Mouse (Mus musculus): ENCODE measurements around the gene Scn3a. TPM values are rescaled to one million over a fixed set of nuclear protein-coding genes. Genes with fewer than 3 reads are reported as not detected.
A peak's percentile ranks its signal among the peaks of the same experiment; 100 is the strongest.

Gene Scn3a
- polyA plus RNA-seq (2012; rRNA removed) (0.01 and 0.04 TPM in 2 replicates), polyA plus RNA-seq (2014; fragmentation: Nextera tagmentation; extraction: Ambion mirVana) (0.01 TPM in 2 replicates)

- TF ChIP-seq CTCF (IDR thresholded peaks at IDR 0.05; ENCODE audit: low read depth) = peak; percentile 62
- TF ChIP-seq EP300 (IDR thresholded peaks at IDR 0.05; ENCODE audit: low read depth) = no peak
- 26% methylated on average over 16 of the region's 16 CpGs for WGBS (ENCODE audit: insufficient replicate concordance)
- Histone ChIP-seq H3K4me1 (replicated peaks; ENCODE audit: control insufficient read depth in 2 of 2, insufficient read depth in 2 of 2, low read length in 1 of 2) (no peaks in the 10 kb centered on the region), H3K27ac (no peak within 1 kb of the TSS), H3K4me2 (ENCODE audit: low read depth) (no peak within 1 kb of the TSS), H3K4me3 (ENCODE audit: insufficient read depth in 1 of 2, low read depth in 2 of 2, low read length in 2 of 2) (no peak within 1 kb of the TSS), H3K36me3 (replicated peaks; ENCODE audit: control insufficient read depth, insufficient read depth, low read depth) (no peaks in the 10 kb centered on the region), H3K27me3 (ENCODE audit: control insufficient read depth, insufficient read depth, low read length) (no peaks in the 10 kb centered on the region), H3K9me3 (ENCODE audit: control insufficient read depth, low read length) (no peaks in the 10 kb centered on the region), H3K9ac (replicated peaks) (no peak within 1 kb of the TSS)
- no peak for ATAC-seq (ENCODE audit: insufficient read depth)
- no peak for DNase-seq (ENCODE audit: low read depth in 3 of 3, low spot score in 3 of 3)
Measured at GRCm38 (mm10) chr2:65566793-65567787, at the start of gene Scn3a. Gene Scn3a, minus strand, starts transcription at chr2:65567627.

GRCm38 (mm10) chr2:65611887-65612286, 44.5 kb upstream of the Scn3a start:
- Histone ChIP-seq H3K27me3 (ENCODE audit: control insufficient read depth, insufficient read depth, low read length) (no peaks in the 10 kb centered on the region), H3K9ac (replicated peaks) (no peak overlapping the region), H3K27ac (no peak overlapping the region), H3K36me3 (replicated peaks; ENCODE audit: control insufficient read depth, insufficient read depth, low read depth) (no peaks in the 10 kb centered on the region), H3K4me1 (replicated peaks; ENCODE audit: control insufficient read depth in 2 of 2, insufficient read depth in 2 of 2, low read length in 1 of 2) (no peaks in the 10 kb centered on the region), H3K9me3 (ENCODE audit: control insufficient read depth, low read length) (no peaks in the 10 kb centered on the region), H3K4me2 (ENCODE audit: low read depth) (no peak overlapping the region), H3K4me3 (ENCODE audit: insufficient read depth in 1 of 2, low read depth in 2 of 2, low read length in 2 of 2) (no peak overlapping the region)
- TF ChIP-seq EP300 (IDR thresholded peaks at IDR 0.05; ENCODE audit: low read depth) = no peak
- TF ChIP-seq CTCF (IDR thresholded peaks at IDR 0.05; ENCODE audit: low read depth) = no peak
- 60% methylated on average over 4 of the region's 4 CpGs for WGBS (ENCODE audit: insufficient replicate concordance)
- ATAC-seq (ENCODE audit: insufficient read depth) (no peak), DNase-seq (ENCODE audit: low read depth in 3 of 3, low spot score in 3 of 3) (no peak)

- DNase-seq (ENCODE audit: low read depth in 3 of 3, low spot score in 3 of 3) = no peak
Measured at GRCm38 (mm10) chr2:65607813-65608212, 40.4 kb upstream of the Scn3a start.

GRCm38 (mm10) chr2:65587679-65588078, 20.3 kb upstream of the Scn3a start:
- Histone ChIP-seq H3K9me3 (ENCODE audit: control insufficient read depth, low read length) (no peaks in the 10 kb centered on the region), H3K4me3 (ENCODE audit: insufficient read depth in 1 of 2, low read depth in 2 of 2, low read length in 2 of 2) (no peak overlapping the region), H3K27me3 (ENCODE audit: control insufficient read depth, insufficient read depth, low read length) (no peaks in the 10 kb centered on the region), H3K4me1 (replicated peaks; ENCODE audit: control insufficient read depth in 2 of 2, insufficient read depth in 2 of 2, low read length in 1 of 2) (no peaks in the 10 kb centered on the region), H3K27ac (no peak overlapping the region), H3K36me3 (replicated peaks; ENCODE audit: control insufficient read depth, insufficient read depth, low read depth) (no peaks in the 10 kb centered on the region), H3K9ac (replicated peaks) (no peak overlapping the region), H3K4me2 (ENCODE audit: low read depth) (no peak overlapping the region)
- DNase-seq (ENCODE audit: low read depth in 3 of 3, low spot score in 3 of 3) (no peak), ATAC-seq (ENCODE audit: insufficient read depth) (no peak)
- WGBS (ENCODE audit: insufficient replicate concordance) = 56% methylated on average over 5 of the region's 5 CpGs
- no peak for TF ChIP-seq EP300 (IDR thresholded peaks at IDR 0.05; ENCODE audit: low read depth)
- no peak for TF ChIP-seq CTCF (IDR thresholded peaks at IDR 0.05; ENCODE audit: low read depth)

More at GRCm38 (mm10) chr2:65607813-65608212, 40.4 kb upstream of the Scn3a start:
- Histone ChIP-seq H3K27ac (no peak overlapping the region), H3K36me3 (replicated peaks; ENCODE audit: control insufficient read depth, insufficient read depth, low read depth) (no peaks in the 10 kb centered on the region), H3K4me1 (replicated peaks; ENCODE audit: control insufficient read depth in 2 of 2, insufficient read depth in 2 of 2, low read length in 1 of 2) (no peaks in the 10 kb centered on the region), H3K9me3 (ENCODE audit: control insufficient read depth, low read length) (no peaks in the 10 kb centered on the region), H3K4me3 (ENCODE audit: insufficient read depth in 1 of 2, low read depth in 2 of 2, low read length in 2 of 2) (no peak overlapping the region), H3K27me3 (ENCODE audit: control insufficient read depth, insufficient read depth, low read length) (no peaks in the 10 kb centered on the region), H3K9ac (replicated peaks) (no peak overlapping the region), H3K4me2 (ENCODE audit: low read depth) (no peak overlapping the region)
- no peak for ATAC-seq (ENCODE audit: insufficient read depth)
- no peak for TF ChIP-seq EP300 (IDR thresholded peaks at IDR 0.05; ENCODE audit: low read depth)
- TF ChIP-seq CTCF (IDR thresholded peaks at IDR 0.05; ENCODE audit: low read depth) = no peak

GRCm38 (mm10) chr2:65567925-65568324, 498 bp upstream of the Scn3a start:
- WGBS (ENCODE audit: insufficient replicate concordance) = 71% methylated on average over 4 of the region's 4 CpGs
- TF ChIP-seq EP300 (IDR thresholded peaks at IDR 0.05; ENCODE audit: low read depth) (no peak), CTCF (IDR thresholded peaks at IDR 0.05; ENCODE audit: low read depth) (no peak)
- Histone ChIP-seq H3K4me1 (replicated peaks; ENCODE audit: control insufficient read depth in 2 of 2, insufficient read depth in 2 of 2, low read length in 1 of 2) (no peaks in the 10 kb centered on the region), H3K4me3 (ENCODE audit: insufficient read depth in 1 of 2, low read depth in 2 of 2, low read length in 2 of 2) (no peak overlapping the region), H3K36me3 (replicated peaks; ENCODE audit: control insufficient read depth, insufficient read depth, low read depth) (no peaks in the 10 kb centered on the region), H3K27me3 (ENCODE audit: control insufficient read depth, insufficient read depth, low read length) (no peaks in the 10 kb centered on the region), H3K4me2 (ENCODE audit: low read depth) (no peak overlapping the region), H3K9ac (replicated peaks) (no peak overlapping the region), H3K27ac (no peak overlapping the region), H3K9me3 (ENCODE audit: control insufficient read depth, low read length) (no peaks in the 10 kb centered on the region)
- ATAC-seq (ENCODE audit: insufficient read depth) (no peak), DNase-seq (ENCODE audit: low read depth in 3 of 3, low spot score in 3 of 3) (no peak)

All from liver, embryonic 14.5 days (tissue).